In genomic region chr5:31326850-31327249, GRCm38 (mm10) we compare ENCODE assay signal across 10 mouse cellular contexts. TPM values are rescaled to one million over a fixed set of nuclear protein-coding genes. Genes with fewer than 3 reads are reported as not detected.
DNase-seq lines count a peak whose midpoint lies in the region; ATAC-seq and TF ChIP-seq lines count a peak whose summit lies in the region.
"Had no signal": no experiment of that assay in that cellular context is flagged by ENCODE, and none has a peak within 500 bp of the region (broad histone marks: within the 10 kb centered on the region; RNA-seq: fewer than 3 reads in every experiment).

No protein-coding gene starts in this region.

- CTCF ChIA-PET in Patski (lab: Charles Lee): interaction anchor here (0.7 to 1.7 kb wide), 3 partner anchors 14 to 108 kb away, joined by 3 to 4 read pairs (median 3); no protein-coding TSS in a partner anchor

- TF ChIP-seq CTCF in layer of hippocampus, adult 2 months (conservative IDR thresholded peaks at IDR 0.05): peak; percentile 58
- TF ChIP-seq CTCF in Patski (IDR thresholded peaks at IDR 0.05): peak; percentile 46

- H3K27ac ChIP-seq in layer of hippocampus, adult 2 months: no peak overlapping the region
- H3K27ac ChIP-seq: forebrain, embryonic 12.5 days; hindbrain, embryonic 15.5 days; lung, embryonic 15.5 days had no signal

- no peak for DNase-seq in layer of hippocampus, adult 2 months (ENCODE audit: low spot score in 2 of 2)
- no peak for DNase-seq in layer of hippocampus, postnatal 14 days (ENCODE audit: low spot score in 2 of 2)
- DNase-seq in Patski (ENCODE audit: low read depth, low spot score): no peak
- peak; percentile 8 for DNase-seq in embryo, embryonic 11 days
- peak; percentile 5 for DNase-seq in spleen, adult 12 weeks (ENCODE audit: low spot score)
- no peak for DNase-seq in layer of hippocampus, adult 9-11 months
- DNase-seq in adrenal gland, postnatal 10 days: no peak

- in situ Hi-C loops in Patski (cut with MboI; ENCODE audit: low pct_unique_long_range_greater_than_20kb): loop anchor here (10.0 kb wide), 2 partner anchors 72 to 112 kb away; partner anchors contain the start of gene Krtcap3

- H3K4me3 ChIP-seq in layer of hippocampus, adult 2 months: no peak overlapping the region
- H3K4me3 ChIP-seq: forebrain, embryonic 12.5 days; hindbrain, embryonic 15.5 days; lung, embryonic 15.5 days had no signal

- no peaks in the 10 kb centered on the region for H3K27me3 ChIP-seq in Patski
- H3K27me3 ChIP-seq: forebrain, embryonic 12.5 days; hindbrain, embryonic 15.5 days; lung, embryonic 15.5 days had no signal

- POLR2A ChIA-PET in Patski (lab: Charles Lee): interaction anchor here (0.7 kb wide), 1 partner anchor 125 kb away, joined by 3 read pairs; the partner anchor contains the start of gene Zfp513

- no peak for ATAC-seq in Patski

RNA-seq across cellular contexts. Expression of gene Gckr, which starts 29.6 kb away (rescaled TPM):
- not detected for total RNA-seq in layer of hippocampus, adult 2 months (2021)
- total RNA-seq in layer of hippocampus, postnatal 14 days (2021): under 1 TPM; 0.21 to 0.53 TPM
- polyA plus RNA-seq in Patski (2021): 5.9 TPM
- 10 to 100 TPM; 14.5 to 32.1 TPM for total RNA-seq in adrenal gland, postnatal 10 days (2021)
- polyA plus RNA-seq: forebrain, embryonic 12.5 days had no signal

RNA-seq across cellular contexts. Expression of gene Fndc4, which starts 31.0 kb away (rescaled TPM):
- total RNA-seq in layer of hippocampus, adult 2 months (2021): 100 to 1,000 TPM; 180 to 215 TPM
- 100 to 1,000 TPM; 160 to 164 TPM for total RNA-seq in layer of hippocampus, postnatal 14 days (2021)
- polyA plus RNA-seq in Patski (2021): 107 TPM
- 10 to 100 TPM in 1 of 2 experiments, 1 to 10 TPM in 1; 6.8 to 10.7 TPM for total RNA-seq in adrenal gland, postnatal 10 days (2021)

RNA-seq across cellular contexts. Expression of gene Ift172, which starts 35.9 kb away (rescaled TPM):
- total RNA-seq in layer of hippocampus, adult 2 months (2021): 10 to 100 TPM; 80.9 to 96.8 TPM
- total RNA-seq in layer of hippocampus, postnatal 14 days (2021): 10 to 100 TPM; 76.4 to 83.3 TPM
- 57.9 TPM for polyA plus RNA-seq in Patski (2021)
- total RNA-seq in adrenal gland, postnatal 10 days (2021): 10 to 100 TPM; 27.7 to 36.2 TPM

Comparison
In these comparisons a context has a peak if more than half of its experiments do, and no peak if none do; other contexts are left out.
1. DNase-seq: peak in embryo, embryonic 11 days (single experiment) and spleen, adult 12 weeks (single experiment); none in layer of hippocampus, adult 2 months (0 of 2), layer of hippocampus, postnatal 14 days (0 of 2), Patski (single experiment), layer of hippocampus, adult 9-11 months (single experiment) and adrenal gland, postnatal 10 days (single experiment).
2. RNA of gene Gckr, which starts 29.6 kb away (total RNA-seq): 14.5 to 32.1 TPM in adrenal gland, postnatal 10 days; 0.21 to 0.53 TPM in layer of hippocampus, postnatal 14 days and not detected in layer of hippocampus, adult 2 months; every median in the first group is over 10 times any median in the second.
3. RNA of gene Fndc4, which starts 31.0 kb away (total RNA-seq): 180 to 215 TPM in layer of hippocampus, adult 2 months and 160 to 164 TPM in layer of hippocampus, postnatal 14 days; 6.8 to 10.7 TPM in adrenal gland, postnatal 10 days; every median in the first group is over 10 times any median in the second.